Mouse (Mus musculus) CH12.LX (cell line): Measurements from ENCODE around the gene Slc7a6.

Experiments
- CTCF ChIP-seq, 2 experiments: IDR thresholded peaks in 1 of 2; conservative IDR thresholded peaks in 1 of 2; 2 replicates each; pipeline ENCODE4 v1.5.1; 2011 to 2012; ENCODE audit warnings: low read depth in 2 of 2, low read length in 2 of 2, improper control_type of control experiment in 1 of 2, inconsistent platforms in 1 of 2, mild to moderate bottlenecking in 1 of 2, moderate library complexity in 1 of 2
- USF2 ChIP-seq: conservative IDR thresholded peaks from 2 replicates; pipeline ENCODE4 v1.6.1; 2011; ENCODE audit warnings: low read depth, low read length, improper control_type of control experiment

GRCm38 (mm10) chr8:106194062-106194461 is 25.4 kb downstream of the Slc7a6 start:
- no peak for TF ChIP-seq CTCF (conservative IDR thresholded peaks at IDR 0.05 in 1 of 2, IDR thresholded peaks at IDR 0.05 in 1 of 2; ENCODE audit: low read depth in 2 of 2, low read length in 2 of 2)
- no peak for TF ChIP-seq USF2
